Mouse (Mus musculus): ENCODE results near the gene Gm11492.

The Gm11492 gene

DNA sequence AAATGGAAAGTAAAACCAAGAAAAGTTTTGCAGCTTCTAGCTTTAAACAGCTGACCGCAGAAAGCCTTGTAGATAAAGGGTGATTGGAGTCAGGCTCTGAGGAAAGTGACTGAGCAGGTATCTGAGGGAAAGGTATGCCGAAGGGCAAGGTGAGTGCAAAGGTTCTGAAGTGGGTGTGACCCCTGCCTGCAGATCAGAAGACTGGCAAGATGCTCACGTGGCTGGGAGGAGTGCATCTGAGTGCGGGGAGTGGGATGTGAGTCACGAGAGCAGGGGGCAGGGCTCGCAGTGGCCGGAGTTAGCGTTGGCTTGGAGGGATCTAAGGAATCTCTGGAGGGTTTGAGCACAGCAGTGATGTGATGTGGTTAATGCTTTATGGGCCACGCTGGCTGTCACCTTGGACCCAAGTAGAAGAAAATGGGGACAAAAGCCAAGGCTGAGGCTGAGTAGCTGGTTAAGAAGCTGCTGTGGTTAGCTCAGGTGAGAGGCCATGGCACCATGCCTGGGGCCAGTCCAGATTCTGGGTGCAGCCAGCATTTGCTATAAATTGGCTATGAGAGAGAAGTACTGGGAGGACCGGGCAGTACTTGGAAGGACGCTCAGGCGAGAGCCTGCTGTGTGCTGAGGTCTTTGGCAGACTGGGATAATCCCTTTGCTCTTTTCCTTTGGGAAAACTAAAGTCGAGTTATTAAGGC, 33.1 kb downstream of the Gm11492 start:
- no peak for DNase-seq (ENCODE audit: low spot score in 2 of 2)

DNA sequence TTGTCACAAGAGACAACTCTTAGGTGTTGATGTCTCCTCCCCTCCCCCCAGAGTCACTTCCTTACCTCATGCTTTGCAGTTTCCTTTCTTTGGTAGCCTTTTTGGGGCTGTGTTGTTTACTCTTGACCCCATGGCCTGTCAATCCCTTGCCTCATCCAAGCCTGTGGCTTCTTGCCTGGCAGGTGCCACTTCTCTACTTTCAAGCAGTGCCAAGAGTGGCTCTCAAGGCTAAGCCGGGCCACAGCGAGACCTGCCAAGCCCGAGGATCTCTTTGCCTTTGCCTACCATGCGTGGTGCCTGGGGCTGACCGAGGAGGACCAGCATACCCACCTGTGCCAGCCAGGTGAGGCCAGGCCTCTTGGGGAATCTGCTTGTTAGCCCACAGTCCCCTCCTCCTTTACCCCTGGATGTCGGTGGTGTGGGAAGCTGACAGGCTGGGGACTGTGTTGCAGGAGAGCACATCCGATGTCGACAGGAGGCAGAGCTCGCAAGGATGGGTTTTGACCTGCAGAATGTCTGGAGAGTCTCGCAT, 33.9 kb downstream of the Gm11492 start:
- DNase-seq (ENCODE audit: low spot score in 2 of 2): no peak

DNA sequence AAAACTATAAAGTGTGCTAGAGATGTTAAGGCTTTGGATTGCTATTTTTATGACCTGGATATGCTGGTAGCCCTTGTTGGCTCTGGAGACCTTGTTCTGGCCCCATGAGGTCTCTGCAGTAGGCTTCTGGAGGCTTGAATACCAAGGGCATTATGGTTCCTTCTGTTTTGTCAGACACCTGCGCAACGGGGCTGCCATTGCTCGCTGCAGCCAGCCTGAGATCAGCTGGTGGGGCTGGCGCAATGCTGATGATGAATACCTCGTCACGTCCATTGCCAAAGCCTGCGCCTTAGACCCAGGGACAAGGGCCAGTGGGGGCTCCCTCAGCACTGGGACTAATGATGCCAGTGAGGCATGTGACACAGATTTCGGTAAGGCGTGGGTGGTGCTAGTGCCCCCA, 35.8 kb downstream of the Gm11492 start:
- no peak for DNase-seq (ENCODE audit: low spot score in 2 of 2)

GRCm38 (mm10) chr11:87603571-87603970, 37.1 kb downstream of the Gm11492 start:
- DNase-seq (ENCODE audit: low spot score in 2 of 2): no peak

DNA sequence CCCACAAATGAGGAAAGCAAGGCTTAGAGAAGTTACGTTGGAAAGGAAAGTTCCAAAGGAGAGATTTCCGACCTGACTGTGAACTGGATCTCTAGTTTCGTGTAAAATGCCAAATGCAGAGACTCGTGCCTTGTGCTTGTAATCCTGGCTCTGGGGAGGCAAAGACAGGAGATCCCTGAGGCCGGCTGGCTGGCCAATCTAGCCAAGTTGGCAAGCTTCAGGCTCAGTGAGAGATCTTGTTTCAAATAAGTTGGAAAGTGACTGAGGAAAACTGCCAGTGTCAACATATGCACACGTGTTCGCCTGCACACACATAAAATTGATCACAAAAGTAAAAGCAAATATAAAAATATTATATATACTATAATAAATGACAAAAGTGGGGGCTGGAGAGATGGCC, 42.8 kb downstream of the Gm11492 start:
- DNase-seq (ENCODE audit: low spot score in 2 of 2): no peak

- no peak for DNase-seq (ENCODE audit: low spot score in 2 of 2)
Observed at GRCm38 (mm10) chr11:87611547-87611946, 45.1 kb downstream of the Gm11492 start.

DNA sequence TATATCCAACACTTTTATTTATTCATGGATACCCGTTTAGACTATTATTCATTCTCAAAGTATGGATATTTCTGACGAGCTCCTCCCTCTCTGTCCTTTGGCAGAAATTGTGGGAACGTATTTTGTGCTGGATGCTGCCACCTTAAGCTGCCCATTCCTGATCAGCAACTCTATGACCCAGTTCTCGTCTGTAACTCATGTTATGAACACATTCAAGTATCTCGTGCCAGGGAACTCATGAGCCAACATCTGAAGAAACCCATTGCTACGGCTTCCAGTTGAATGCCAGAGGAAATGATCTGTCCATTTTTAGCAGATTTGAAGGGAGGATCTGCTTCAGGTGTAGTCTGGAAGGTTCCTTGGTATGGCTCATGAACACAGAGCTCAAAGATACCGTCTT, 47.5 kb downstream of the Gm11492 start:
- DNase-seq (ENCODE audit: low spot score in 2 of 2): no peak

- DNase-seq (ENCODE audit: low spot score in 2 of 2): no peak
Observed at GRCm38 (mm10) chr11:87615551-87615950, 49.1 kb downstream of the Gm11492 start.

GRCm38 (mm10) chr11:87615952-87616351, 49.5 kb downstream of the Gm11492 start:
- DNase-seq (ENCODE audit: low spot score in 2 of 2): no peak

- no peak for DNase-seq (ENCODE audit: low spot score in 2 of 2)
Observed at GRCm38 (mm10) chr11:87616790-87617474, 50.5 kb downstream of the Gm11492 start, which contains the start of gene Hsf5. TSS of gene Hsf5 (plus strand) at chr11:87617164.

DNA sequence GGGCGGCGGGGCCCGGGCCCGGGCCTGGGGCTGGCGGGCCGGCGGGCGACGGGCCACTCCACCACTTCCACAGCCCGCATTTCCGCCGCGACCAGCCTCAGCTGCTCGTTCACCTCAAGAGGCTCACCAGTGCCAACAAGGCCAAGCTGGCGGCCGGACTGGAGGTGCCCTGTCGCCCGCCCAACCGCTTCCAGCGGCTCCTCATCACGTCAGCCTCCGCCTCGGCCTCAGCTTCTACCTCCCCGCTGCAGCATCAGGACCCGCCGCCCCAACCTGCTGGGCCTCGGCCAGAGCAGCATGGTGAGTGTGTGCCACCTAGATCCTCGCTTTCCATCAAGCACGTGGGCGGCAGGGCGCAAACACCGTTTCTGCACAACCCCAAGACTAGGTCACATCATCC, 51.2 kb downstream of the Gm11492 start:
- no peak for DNase-seq (ENCODE audit: low spot score in 2 of 2)
